9 mouse cellular contexts compared by ENCODE assay signal in the genomic region with DNA sequence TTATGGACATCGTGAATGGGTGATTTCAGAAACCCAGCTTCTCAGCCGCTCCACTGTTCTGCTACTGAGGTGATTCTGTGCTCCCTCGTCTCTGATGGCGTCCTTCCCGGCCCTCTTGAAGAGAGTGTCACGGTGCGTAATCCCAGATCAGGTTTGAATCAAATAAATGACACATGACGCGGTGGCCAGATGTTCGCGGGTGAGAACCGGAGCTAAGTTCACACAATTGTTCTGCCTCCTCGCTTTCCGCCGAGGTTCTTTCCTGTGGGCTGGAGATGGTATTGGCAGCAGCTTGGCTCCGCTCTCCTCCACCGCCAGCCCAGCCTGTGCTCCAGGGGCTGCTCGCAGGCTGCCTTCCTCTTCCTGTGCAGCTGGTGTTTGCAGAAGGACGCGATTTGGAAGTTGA.
DNase-seq lines count a peak whose midpoint lies in the region; ATAC-seq and TF ChIP-seq lines count a peak whose summit lies in the region.
"Had no signal": no experiment of that assay in that cellular context is flagged by ENCODE, and none has a peak within 500 bp of the region (broad histone marks: within the 10 kb centered on the region; RNA-seq: fewer than 3 reads in every experiment).

No protein-coding gene starts in this region.

- H3K4me2 ChIP-seq in hindbrain, embryonic 15.5 days, result peak overlapping the region; percentile 41

- peaks cover 4% of the 10 kb centered on the region; the same call in 1 of the 2 replicates for H3K9me3 ChIP-seq in E14TG2a.4 (ENCODE audit: low read length)
- no peaks in the 10 kb centered on the region for H3K9me3 ChIP-seq in hindbrain, embryonic 15.5 days

- 52% methylated on average over 20 of the region's 20 CpGs for WGBS in hindbrain, embryonic 15.5 days

- peak overlapping the region; percentile 70 for H3K27ac ChIP-seq in hindbrain, embryonic 15.5 days (replicated peaks)

- H3K27me3 ChIP-seq in E14TG2a.4 (ENCODE audit: insufficient read depth, low read length), result peaks cover 23% of the 10 kb centered on the region
- no peaks in the 10 kb centered on the region for H3K27me3 ChIP-seq in hindbrain, embryonic 15.5 days

- ATAC-seq in hindbrain, embryonic 15.5 days (ENCODE audit: low FRiP score, low read depth), result no peak
- peak; percentile 78 for ATAC-seq in megakaryocyte, adult 5-6 weeks (ENCODE audit: poor library complexity, severe bottlenecking)

- H3K9ac ChIP-seq in hindbrain, embryonic 15.5 days, result no peak overlapping the region

- H3K4me1 ChIP-seq in E14TG2a.4 (replicated peaks; ENCODE audit: low read depth, low read length), result peaks cover 15% of the 10 kb centered on the region
- H3K4me1 ChIP-seq in hindbrain, embryonic 15.5 days (replicated peaks), result peaks cover 9% of the 10 kb centered on the region; the same call in 1 of the 2 replicates

- no peak for TF ChIP-seq CTCF in E14TG2a.4 (conservative IDR thresholded peaks at IDR 0.05; ENCODE audit: low read length)

- intact Hi-C loops in gastrocnemius, postnatal 14 days (cut with DNase I; ENCODE audit: low total_unique reads), result no loop called here
- intact Hi-C loops in left cerebral cortex, postnatal 4 days (cut with DNase I), result no loop called here

- no peaks in the 10 kb centered on the region for H3K36me3 ChIP-seq in E14TG2a.4 (ENCODE audit: insufficient read depth, low read length)
- H3K36me3 ChIP-seq in hindbrain, embryonic 15.5 days, result no peaks in the 10 kb centered on the region

- H3K4me3 ChIP-seq in E14TG2a.4 (replicated peaks; ENCODE audit: low read length), result peak overlapping the region; percentile 35; the same call in 1 of the 2 replicates
- H3K4me3 ChIP-seq in hindbrain, embryonic 15.5 days, result 0 out of 2 replicates have a peak overlapping the region, but pooled peaks have one; percentile 12
- H3K4me3 ChIP-seq: myocyte had no signal

- peak; percentile 58 for DNase-seq in adrenal gland, adult 2 months
- DNase-seq in gastrocnemius, postnatal 14 days, result peak; percentile 41
- DNase-seq in left cerebral cortex, postnatal 4 days, result peak; percentile 14
- DNase-seq in thymus, adult 18-20 months, result peak; percentile 36 to 41
- DNase-seq in yolk sac, embryonic 10.5 days (ENCODE audit: low spot score), result no peak
